Mouse (Mus musculus) liver, embryonic 14.5 days (tissue): ENCODE data around the gene Pgbd5. TPM values are rescaled to one million over a fixed set of nuclear protein-coding genes. Genes with fewer than 3 reads are reported as not detected.

Source experiments
- ATAC-seq: fragments of 200-750 bp; cut with Nextera tagmentation; 2 replicates; pipeline ENCODE4 v1.8.0; 2017; ENCODE audit warnings: moderate number of reproducible peaks, mild to moderate bottlenecking, moderate library complexity; ENCODE audit not compliant: insufficient read depth
- DNase-seq, 3 experiments: peaks; one replicate each; pipeline ENCODE4 v3.0.0-alpha.2; 2012 to 2013; ENCODE audit warnings: low read depth in 3 of 3, low spot score in 3 of 3
- H3K27ac ChIP-seq: fragments of 300-500 bp; sonication (generic); 2 replicates; pipeline ENCODE4 v1.5.1; 2014; ENCODE audit warnings: moderate library complexity, mild to moderate bottlenecking, control low read depth, inconsistent platforms
- H3K27me3 ChIP-seq: fragments of 300-500 bp; sonication (generic); 2 replicates; pipeline ENCODE4 v1.6.1; 2014; ENCODE audit warnings: mild to moderate bottlenecking, low read length, moderate library complexity; ENCODE audit not compliant: control insufficient read depth, insufficient read depth
- H3K36me3 ChIP-seq: fragments of 300-500 bp; sonication (generic); replicated peaks from 2 replicates; pipeline ENCODE4 v1.6.1; 2014; ENCODE audit warnings: low read depth; ENCODE audit not compliant: control insufficient read depth, insufficient read depth
- H3K4me1 ChIP-seq, 2 experiments: fragments of 200-500 bp in 1 of 2; fragments of 300-500 bp in 1 of 2; sonication (generic) in 1 of 2; replicated peaks; 2 replicates each; pipeline ENCODE4 v1.6.1; 2012 to 2014; ENCODE audit warnings: antibody characterized with exemption in 1 of 2, inconsistent platforms in 1 of 2, low read length in 1 of 2; ENCODE audit not compliant: control insufficient read depth in 2 of 2, insufficient read depth in 2 of 2
- H3K4me2 ChIP-seq: fragments of 300-500 bp; sonication (generic); 2 replicates; pipeline ENCODE4 v1.6.1; 2014; ENCODE audit warnings: low read depth, mild to moderate bottlenecking, control low read depth, moderate library complexity
- H3K4me3 ChIP-seq, 2 experiments: fragments of 200-500 bp in 1 of 2; fragments of 300-500 bp in 1 of 2; sonication (generic) in 1 of 2; 2 replicates each; pipeline ENCODE4 v1.5.1; 2012 to 2014; ENCODE audit warnings: low read depth in 2 of 2, low read length in 2 of 2, mild to moderate bottlenecking in 2 of 2, control low read depth in 1 of 2, inconsistent platforms in 1 of 2, moderate library complexity in 1 of 2; ENCODE audit not compliant: insufficient read depth in 1 of 2
- H3K9ac ChIP-seq: fragments of 300-500 bp; sonication (generic); replicated peaks from 2 replicates; pipeline ENCODE4 v1.6.1; 2014; ENCODE audit warnings: mild to moderate bottlenecking, control low read depth, moderate library complexity
- H3K9me3 ChIP-seq: fragments of 300-500 bp; sonication (generic); 2 replicates; pipeline ENCODE4 v1.6.1; 2016; ENCODE audit warnings: low read length, mixed read lengths; ENCODE audit not compliant: control insufficient read depth
- CTCF ChIP-seq: IDR thresholded peaks from 2 replicates; pipeline ENCODE4 v1.5.1; 2016; ENCODE audit warnings: antibody characterized with exemption, low read depth, control low read depth
- EP300 ChIP-seq: IDR thresholded peaks from 2 replicates; pipeline ENCODE4 v1.6.1; 2016; ENCODE audit warnings: antibody characterized with exemption, low read depth
- WGBS: fragments of 180-500 bp; shearing (Covaris S2); extraction: QIAGEN DNeasy Blood & Tissue Kit; methylation state at CpG from one replicate; pipeline ENCODE4 v1.1.7; 2014; ENCODE audit not compliant: insufficient replicate concordance; 5-methylcytosine and 5-hydroxymethylcytosine counted together
- polyA plus RNA-seq, 2 experiments: library from polyadenylated mRNA; depleted of rRNA in 1 of 2; stranded (reverse) in 1 of 2; unstranded in 1 of 2; fragments of >200 nt; fragmentation: Nextera tagmentation in 1 of 2; extraction: Ambion mirVana in 1 of 2; gene quantifications; 2 replicates each; pipeline versions ENCODE4 v1.2.1 to v1.2.3; 2012 to 2014

Pgbd5 gene
- polyA plus RNA-seq, 2 experiments, result 0.15 to 0.18 TPM

DNA sequence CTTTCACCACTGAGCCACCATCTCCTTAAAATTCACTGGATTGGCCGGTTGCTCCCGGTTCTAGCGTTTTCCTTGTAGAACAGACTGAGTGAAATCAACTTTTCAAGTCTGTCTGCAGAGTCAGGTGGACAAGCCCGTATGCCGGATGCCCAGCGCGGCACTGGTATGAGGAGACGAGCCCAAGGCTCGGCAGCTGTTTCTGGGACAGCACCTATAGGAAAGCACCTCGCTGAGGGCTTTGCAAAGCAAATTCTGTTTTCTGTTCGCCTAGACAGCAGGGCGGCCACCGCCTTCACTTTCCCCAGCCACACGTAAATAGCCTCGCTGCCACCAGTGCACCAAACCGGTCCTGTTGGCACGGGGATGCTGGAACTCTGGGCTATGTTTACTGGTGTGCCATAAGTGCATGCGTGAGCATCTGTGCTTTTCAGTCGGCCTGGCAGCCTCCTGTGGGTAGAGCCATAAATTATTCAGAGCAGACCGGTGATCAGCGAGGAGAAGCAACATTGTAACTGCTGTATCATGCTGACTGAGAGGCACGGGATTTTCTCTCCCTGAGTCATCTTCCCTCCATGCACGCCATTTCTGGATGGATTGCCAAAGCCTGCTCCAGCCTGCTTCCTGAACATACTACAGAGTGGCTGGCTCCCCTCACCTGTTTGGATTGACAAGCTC lies 53.1 kb downstream of the Pgbd5 start:
- 66% methylated on average over 23 of the region's 23 CpGs for WGBS
- no peak overlapping the region for H3K4me2 ChIP-seq
- DNase-seq, result no peak
- no peak overlapping the region for H3K27ac ChIP-seq
- H3K9me3 ChIP-seq, result no peaks in the 10 kb centered on the region
- H3K9ac ChIP-seq, result no peak overlapping the region
- H3K4me1 ChIP-seq, result no peaks in the 10 kb centered on the region
- no peaks in the 10 kb centered on the region for H3K36me3 ChIP-seq
- no peaks in the 10 kb centered on the region for H3K27me3 ChIP-seq
- ATAC-seq, result no peak
- H3K4me3 ChIP-seq, result no peak overlapping the region
- TF ChIP-seq EP300 (no peak), CTCF (no peak)

DNA sequence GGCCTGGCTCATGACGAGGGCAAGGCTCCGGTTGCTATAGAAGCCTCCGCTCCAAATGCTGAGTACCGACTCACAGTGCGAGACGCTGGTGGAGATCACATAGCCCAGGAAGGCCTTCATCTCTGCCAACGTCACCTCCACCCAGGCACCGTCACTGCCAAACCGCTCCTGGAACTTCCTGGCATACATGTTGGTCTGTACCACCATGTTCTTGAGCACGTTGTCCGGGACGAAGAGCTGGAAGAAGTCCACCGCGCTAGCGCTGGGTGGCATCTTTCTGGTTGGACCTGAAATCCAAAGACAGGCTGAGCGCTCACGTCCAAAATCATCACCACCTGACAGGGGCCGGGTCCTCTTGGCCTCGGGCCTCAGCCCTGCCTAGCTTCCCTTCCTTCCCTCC lies 55.1 kb downstream of the Pgbd5 start:
- Histone ChIP-seq H3K9me3 (no peaks in the 10 kb centered on the region), H3K4me3 (no peak overlapping the region), H3K27me3 (no peaks in the 10 kb centered on the region), H3K36me3 (no peaks in the 10 kb centered on the region), H3K9ac (no peak overlapping the region), H3K4me1 (no peaks in the 10 kb centered on the region), H3K4me2 (no peak overlapping the region), H3K27ac (no peak overlapping the region)
- DNase-seq (no peak), ATAC-seq (no peak)
- WGBS, result 86% methylated on average over 19 of the region's 19 CpGs
- TF ChIP-seq CTCF (no peak), EP300 (no peak)

GRCm38 (mm10) chr8:124382235-124382634 lies 57.2 kb downstream of the Pgbd5 start:
- Histone ChIP-seq H3K4me2 (no peak overlapping the region), H3K9me3 (no peaks in the 10 kb centered on the region), H3K4me3 (no peak overlapping the region), H3K4me1 (no peaks in the 10 kb centered on the region), H3K36me3 (no peaks in the 10 kb centered on the region), H3K27ac (no peak overlapping the region), H3K9ac (no peak overlapping the region), H3K27me3 (no peaks in the 10 kb centered on the region)
- DNase-seq, result no peak
- WGBS, result 59% methylated on average over 10 of the region's 10 CpGs
- TF ChIP-seq CTCF (no peak), EP300 (no peak)
- ATAC-seq, result no peak

DNA sequence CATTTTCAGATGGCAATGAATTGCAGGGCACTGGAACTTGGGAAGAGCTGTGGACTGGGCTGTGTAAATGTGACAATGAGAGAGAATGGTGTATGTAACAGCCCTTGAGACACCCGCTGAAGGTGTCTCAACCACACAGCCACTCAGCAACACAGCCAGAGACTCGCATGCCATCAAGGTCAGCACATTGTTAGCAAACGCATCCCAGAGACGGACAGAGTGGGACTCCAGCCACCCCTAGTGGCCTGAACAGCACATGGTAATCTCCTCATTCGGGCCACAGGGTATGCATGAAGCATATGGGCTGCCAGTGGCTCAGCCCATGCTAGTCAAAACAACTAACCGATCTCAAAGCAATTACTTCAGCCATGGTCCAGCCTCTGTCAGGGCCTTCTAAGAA lies 60.2 kb downstream of the Pgbd5 start:
- Histone ChIP-seq H3K27ac (no peak overlapping the region), H3K27me3 (no peaks in the 10 kb centered on the region), H3K4me3 (no peak overlapping the region), H3K9ac (no peak overlapping the region), H3K36me3 (no peaks in the 10 kb centered on the region), H3K4me1 (no peaks in the 10 kb centered on the region), H3K4me2 (no peak overlapping the region), H3K9me3 (no peaks in the 10 kb centered on the region)
- DNase-seq, result no peak
- TF ChIP-seq EP300 (no peak), CTCF (0 out of 2 replicates have a peak, but pooled peaks have one; percentile 25)
- ATAC-seq, result no peak
- 59% methylated on average over 6 of the region's 6 CpGs for WGBS

- Histone ChIP-seq H3K4me3 (no peak overlapping the region), H3K4me1 (no peaks in the 10 kb centered on the region), H3K36me3 (no peaks in the 10 kb centered on the region), H3K9ac (no peak overlapping the region), H3K27ac (no peak overlapping the region), H3K4me2 (no peak overlapping the region), H3K27me3 (no peaks in the 10 kb centered on the region), H3K9me3 (no peaks in the 10 kb centered on the region)
- 80% methylated on average over 12 of the region's 12 CpGs for WGBS
- ATAC-seq, result no peak
- TF ChIP-seq CTCF (no peak), EP300 (no peak)
- DNase-seq, result no peak
Observed at GRCm38 (mm10) chr8:124376406-124376805, 63.1 kb downstream of the Pgbd5 start.
